Mouse (Mus musculus): ENCODE data around the gene Mlst8.
"Not testable (repeated sequence)": the region's sequence is repeated elsewhere in the genome, so short reads cannot be mapped to it uniquely, and the experiment has no call there.

Mlst8 gene

DNA sequence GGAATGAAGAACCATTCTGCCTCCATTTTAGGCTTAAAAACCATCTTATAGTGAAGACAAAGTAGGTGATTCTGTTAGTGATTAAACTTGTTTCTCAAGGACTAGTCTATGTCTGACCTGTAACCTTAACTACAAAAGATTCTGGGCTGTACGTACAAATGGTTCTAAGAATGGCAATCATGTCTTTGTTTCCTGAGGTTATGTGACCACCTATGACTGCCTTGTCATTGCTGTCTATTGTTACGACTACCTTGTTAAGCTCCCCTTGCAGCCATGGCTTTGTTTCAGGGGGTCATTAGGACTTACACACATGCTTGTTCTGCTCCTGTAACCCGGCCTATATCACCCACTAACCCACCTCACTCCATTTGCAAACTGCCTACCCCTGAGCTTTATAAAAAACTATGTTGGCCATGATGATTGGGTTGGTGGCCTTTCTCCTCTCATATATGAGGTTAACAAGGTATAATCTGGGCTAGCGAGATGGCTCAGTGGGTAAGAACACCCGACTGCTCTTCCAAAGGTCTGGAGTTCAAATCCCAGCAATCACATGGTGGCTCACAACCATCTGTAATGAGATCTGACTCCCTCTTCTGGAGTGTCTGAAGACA lies 10.1 kb downstream of the Mlst8 start:
- no peak for DNase-seq

DNA sequence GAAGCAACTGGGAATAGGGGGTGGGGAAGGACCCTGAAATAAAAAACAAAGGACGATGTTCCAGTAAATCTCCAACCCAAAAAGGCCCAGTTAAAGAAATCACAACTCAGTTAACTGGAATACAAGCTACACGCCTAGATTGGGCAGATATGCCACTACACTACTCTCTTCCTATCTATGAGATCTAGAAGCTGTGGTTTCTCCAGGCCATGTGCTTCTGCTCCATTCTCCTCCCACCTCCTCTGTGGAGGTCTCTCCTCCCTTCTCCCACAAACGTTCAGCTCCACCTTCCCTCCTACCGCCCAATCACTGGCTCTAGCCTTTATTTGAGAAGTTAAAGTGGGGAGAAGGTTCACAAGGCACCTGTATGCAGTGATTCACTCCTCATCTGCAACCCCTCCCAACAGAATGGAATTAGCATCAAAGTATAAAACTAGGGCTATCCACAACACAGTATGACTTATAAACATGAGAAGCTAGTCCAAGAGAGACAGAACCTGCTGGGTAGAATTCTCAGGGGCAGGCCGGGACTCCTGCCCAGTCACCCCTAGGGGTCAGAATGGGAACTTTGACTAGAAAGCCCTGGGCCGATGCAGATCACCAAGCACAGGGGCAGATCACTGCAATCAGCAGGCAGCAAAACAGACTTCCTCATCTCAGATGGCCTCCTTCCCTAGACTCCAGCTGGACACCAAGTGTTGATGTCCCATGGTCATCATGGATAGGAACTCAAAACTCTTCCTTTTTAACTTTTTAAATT lies 15.3 kb downstream of the Mlst8 start:
- DNase-seq, result no peak

DNA sequence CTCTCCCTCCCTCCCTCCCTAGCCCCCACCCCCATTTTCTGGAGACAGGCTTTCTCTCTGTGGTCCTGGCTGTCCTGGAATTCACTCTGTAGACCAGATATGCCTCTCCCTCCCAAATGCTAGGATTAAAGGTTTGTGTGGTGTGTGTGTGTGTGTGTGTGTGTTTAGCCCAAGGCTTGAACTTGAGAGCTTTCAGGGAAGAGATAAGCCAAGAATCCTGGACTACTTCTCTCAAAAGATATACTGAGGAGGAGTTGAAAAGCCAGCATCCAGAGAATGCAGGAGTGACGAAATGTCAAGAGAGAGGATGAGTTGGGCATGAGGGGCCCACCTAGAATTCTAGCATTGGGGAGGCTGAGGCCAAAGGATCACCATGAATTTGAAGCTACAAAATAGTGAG lies 15.9 kb downstream of the Mlst8 start:
- no peak for DNase-seq

DNA sequence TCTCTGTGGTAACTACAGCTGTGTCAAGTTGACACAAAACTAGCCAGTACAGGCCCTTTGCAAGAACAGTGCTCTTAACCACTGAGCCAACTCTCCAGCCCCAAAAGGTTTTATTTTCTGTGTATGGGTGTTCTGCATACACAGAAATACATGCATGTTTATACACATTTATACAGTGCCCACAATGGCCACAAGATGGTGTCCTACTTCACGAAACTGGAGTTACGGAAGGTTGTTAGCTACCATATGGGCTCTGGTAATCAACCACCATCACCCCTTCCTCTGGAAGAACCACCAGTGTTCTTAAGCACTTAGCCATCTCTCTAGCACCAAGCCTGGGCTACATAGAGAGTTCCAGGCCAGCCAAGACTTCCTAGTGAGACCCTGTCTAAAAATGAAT lies 17.3 kb downstream of the Mlst8 start:
- no peak for DNase-seq

DNA sequence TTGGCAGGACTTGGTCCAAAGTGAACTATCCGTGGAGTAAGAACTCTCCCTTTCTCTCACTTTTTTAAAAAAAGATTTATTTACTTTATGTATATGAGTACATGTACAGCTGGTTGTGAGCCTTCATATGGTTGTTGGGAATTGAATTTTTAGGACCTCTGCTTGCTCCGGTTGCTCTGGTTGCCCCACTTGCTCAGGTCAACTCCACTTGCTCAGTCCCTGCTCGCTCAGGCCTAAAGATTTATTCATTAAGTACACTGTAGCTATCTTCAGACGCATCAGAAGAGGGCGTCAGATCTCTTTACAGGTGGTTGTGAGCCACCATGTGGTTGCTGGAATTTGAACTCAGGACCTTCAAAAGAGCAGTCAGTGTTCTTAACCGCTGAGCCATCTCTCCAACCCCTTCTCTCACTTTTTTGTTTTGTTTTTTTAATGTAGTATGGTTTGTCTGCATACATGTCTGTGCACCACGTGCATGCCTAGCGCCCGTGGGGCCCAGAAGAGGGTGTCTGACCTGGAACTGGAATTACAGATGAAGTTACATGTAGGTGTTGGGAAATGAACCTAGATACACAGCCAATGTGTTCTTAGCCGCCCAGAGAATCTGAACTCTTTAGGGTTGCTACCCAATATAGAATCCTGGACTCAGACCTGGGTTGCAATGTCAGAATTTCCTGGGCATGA lies 23.2 kb downstream of the Mlst8 start:
- not testable (repeated sequence) for DNase-seq

DNA sequence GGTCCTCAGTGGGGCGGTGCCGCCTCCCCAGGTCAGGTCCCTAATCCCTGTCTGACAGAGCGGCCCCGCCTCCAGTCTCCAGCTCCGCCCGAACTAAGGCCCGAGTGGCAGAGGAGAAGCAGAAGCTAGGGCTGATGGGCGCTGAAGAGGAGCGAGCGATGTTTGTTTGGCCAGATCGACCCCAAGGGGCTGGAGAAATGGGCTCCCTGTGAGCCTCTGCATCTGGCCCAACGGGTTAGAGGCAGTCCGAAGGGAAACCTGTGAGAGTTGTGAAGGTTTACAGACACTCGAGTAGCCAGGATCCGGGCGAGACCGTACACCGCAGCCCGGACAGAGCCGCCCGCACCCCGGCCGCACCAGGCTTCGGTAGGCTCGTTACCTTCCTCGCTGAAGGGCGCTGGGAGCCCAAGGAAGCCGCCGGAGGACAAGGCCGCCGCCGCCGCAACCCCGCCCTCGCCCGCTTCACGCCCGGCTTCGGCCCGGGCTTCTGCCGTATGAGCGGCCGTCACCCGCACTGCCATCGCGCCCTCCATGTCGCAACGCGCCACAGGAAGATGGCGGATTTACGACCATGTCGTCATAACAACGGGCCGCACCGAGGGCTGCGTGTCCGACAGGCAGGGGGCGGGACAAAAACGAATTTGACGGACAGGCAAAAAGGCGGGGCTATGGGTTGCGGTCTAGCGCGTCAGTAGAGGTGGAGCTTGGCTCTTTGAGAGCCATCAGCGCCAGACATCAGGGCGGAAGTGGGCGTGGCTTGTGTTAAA lies 23.9 kb downstream of the Mlst8 start:
- peak; percentile 99 for DNase-seq

DNA sequence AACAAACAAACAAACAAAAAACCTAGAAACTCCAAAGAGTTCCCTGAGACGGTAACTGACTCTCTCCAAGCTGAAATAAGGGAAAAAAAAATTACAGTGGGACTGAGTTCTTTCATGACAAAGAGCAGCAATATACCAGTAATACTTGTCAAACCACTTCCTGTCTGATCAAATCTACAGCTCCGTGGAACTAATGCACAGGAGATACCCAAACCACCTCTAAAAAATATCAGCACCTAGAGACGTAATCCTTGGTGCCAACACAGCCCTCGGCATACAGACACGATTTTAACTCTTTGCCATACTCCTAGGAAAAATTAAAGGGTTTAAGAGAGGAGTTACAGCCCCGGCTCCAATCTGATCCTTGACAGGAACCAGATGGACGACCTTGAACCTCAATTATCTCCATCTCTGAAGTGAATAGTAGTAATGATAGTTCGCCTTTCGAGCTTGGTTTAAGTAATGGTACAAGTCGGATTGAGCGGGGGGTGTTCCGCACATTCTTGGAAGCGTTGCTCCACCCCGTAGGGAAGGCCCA lies 24.6 kb downstream of the Mlst8 start:
- DNase-seq, result no peak

DNA sequence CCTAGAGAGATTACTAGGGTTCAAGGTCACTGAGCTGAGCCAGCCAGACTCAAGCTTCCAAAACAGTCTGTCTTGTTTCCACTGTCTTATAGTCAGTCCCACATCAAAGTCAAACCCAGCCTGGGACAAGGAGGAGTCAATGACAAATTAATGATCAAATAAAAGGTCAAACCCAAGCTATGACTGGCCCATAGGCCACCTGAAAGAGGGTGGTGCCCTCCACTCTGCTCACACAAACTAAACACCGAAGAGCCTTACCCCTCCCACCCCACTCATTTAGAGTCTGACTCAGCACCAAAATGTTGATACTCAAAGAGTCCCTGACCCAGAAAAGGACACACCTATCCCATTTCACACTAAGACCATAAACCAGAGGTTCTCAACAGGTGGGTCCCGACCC lies 25.5 kb downstream of the Mlst8 start:
- DNase-seq, result no peak

DNA sequence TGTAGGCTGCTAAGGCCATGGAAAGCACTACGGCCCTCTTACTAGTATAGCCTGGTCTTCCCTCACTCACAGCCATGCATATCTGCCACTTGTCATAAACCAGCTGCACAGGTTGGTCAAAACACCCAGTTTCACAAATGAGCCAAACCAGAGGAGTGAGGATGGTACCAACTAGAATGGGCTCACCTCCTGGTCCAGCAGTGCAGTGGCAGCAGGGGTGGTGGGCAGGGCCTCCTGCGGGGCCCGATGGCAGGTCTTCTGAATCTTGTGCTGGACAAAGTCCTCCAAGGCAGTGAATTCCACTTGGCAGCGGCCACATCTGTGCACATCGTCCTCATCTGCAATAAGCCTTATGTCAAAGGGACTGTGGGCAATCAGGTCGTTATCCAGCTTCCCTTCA lies 27.7 kb downstream of the Mlst8 start:
- no peak for DNase-seq

DNA sequence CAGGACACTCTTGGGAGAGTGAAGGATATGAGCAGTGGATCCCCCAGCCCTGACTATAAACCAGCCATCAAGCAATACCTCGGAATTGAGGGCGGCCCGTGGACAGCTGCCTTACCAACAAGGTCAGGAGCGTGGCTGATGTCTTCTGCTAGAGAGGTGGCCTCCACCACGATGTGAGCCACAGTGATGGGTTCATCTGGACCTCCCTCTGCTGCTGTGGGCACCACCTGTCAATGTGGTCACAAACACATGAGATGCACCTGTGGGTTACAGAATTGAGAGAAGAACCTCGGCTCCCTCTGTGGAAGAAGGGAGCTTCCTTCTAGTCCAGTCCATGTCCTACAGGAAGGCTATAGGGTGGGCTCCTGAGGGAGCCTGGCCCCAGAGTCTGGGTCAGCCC lies 29.4 kb downstream of the Mlst8 start:
- DNase-seq, result no peak

DNA sequence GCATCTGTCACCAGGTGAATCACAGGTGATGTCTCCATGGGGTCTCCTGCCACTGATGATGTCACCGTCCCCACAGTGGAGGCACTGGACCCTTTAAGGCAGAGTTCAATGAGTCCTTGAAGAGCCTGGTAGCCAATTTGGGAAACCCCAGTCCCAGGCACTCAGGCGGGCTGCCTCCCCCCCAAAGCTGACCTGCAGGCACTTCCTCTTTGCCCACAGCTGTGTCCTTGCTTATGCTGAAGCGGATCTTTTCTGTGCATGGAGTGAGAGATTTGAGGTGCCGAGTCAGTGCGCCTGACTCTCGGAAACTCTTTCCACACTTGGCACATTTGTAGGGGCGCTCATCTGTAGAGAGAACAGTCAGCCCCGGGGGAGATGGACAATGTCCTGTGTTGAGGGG lies 32.3 kb downstream of the Mlst8 start:
- DNase-seq, result no peak

DNA sequence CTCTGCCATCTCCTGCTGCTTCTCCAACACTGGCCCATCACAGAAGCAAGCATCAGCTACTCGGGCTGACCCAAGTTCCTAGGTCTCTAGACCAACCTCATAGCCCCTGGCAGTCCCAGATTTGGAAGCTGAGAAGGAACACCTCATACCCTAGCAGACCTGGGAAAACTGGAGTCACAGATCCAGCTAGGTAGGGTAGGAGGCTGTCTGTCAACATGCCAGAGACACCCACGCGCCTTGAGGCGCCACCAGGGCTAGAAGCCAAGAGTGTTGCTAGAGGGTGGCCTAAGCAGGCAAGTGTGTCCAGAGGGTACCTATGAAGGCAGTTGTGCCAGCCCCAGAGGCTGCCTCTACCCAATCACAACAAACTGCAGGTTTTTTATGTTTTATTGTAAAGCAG lies 35.5 kb downstream of the Mlst8 start:
- DNase-seq, result peak; percentile 51

DNA sequence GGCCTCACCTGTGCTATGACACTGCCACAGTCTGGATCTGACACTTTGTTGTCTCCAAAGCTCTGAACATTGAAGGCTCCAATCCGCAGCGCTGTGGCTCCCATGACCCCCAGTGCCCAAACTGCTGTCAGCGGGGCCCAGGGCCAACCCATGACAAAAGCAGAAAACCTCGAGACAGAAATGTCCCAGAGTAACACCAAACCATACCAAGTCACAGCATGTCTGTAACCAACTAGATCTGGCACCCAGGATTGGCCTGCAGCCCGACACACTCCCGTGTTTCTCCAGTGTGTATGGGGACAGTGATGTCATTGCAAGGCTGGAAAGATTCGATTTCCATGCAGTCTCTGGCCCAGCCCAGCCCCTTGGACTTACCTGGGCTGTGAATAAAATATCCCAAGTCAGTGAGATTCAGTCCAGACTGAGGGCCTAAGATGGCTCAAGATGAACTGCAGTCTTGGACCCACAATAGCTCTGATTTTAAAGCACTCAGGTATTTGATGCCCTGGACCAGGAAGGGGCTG lies 36.2 kb downstream of the Mlst8 start, which contains the start of gene Dnase1l2:
Gene Dnase1l2, minus strand, starts transcription at position 474 of the 524 bp plus-strand sequence.
- DNase-seq, result no peak

DNA sequence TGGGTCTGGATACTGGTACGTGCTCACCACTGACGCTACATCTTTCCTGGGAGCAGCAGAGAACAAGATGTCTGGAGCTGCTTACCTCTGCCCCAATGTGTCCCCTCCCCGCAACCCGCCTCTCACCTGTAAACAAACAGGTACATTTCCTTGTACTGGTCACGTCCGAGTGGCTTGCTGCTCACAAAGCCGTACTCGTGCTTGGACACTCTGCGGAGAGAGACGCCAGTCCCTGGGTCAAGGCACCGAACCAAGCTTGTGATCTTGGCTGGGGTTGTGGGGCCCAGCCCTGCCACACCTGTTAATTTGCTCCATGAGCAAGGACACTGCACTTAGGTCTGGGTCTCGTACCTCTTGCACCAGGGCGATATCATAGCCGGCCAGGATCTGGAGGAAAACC lies 36.8 kb downstream of the Mlst8 start:
- no peak for DNase-seq

DNA sequence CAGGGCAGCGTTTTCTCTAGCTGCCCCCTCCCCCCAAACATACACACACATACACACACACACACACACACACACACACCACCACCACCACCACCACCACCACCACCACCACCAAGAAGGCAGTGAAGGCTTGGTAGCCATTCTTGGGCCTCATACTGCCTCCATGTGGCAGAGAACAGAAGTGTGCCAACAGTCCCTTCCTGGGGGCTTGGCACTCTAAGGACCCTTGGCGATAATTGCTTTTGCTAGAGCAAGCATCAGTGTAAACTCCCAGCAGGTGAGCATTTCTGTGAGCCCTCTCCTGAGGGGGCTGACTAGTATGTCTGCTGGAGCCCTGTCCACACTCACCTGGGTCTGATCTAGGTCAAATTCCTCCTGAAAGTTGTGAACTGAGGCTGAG lies 37.7 kb downstream of the Mlst8 start:
- no peak for DNase-seq

DNA sequence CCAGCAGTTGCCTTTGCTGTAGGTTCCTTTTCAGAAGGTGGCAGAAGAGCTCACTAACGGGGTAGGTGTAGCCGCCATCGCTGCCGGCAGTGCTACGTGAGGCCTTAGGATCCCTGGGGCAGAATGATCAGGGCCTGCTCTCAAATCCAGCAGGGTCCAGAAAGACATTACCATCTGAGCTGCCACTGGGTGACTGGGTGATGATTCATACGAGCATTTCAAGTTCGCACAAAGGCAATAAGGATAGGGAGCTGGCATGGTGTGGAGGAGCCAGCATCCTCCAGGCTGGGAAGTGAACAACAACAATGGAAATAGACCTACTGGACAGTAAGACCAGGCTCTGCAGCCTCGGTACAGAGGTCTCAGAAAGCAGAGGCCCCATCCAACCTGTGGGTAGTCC lies 38.5 kb downstream of the Mlst8 start:
- no peak for DNase-seq

DNA sequence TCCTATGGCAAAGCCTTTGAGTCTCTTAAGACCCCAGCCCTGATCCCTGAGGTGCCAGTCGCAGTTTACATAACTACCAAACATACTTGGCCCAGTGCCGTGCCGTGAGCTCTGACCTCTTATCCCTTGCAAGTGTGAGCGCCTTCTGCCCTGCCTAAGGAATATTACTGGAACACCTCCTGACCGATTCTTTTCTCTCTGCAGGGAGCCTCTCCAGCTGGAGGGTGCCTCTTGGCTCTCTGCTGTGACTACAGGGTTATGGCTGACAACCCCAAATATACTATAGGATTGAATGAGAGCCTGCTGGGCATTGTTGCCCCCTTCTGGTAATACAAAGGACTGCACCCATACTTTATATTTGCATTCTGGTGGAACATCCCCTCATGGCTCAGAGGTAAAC lies 41.9 kb downstream of the Mlst8 start:
- DNase-seq, result no peak

DNA sequence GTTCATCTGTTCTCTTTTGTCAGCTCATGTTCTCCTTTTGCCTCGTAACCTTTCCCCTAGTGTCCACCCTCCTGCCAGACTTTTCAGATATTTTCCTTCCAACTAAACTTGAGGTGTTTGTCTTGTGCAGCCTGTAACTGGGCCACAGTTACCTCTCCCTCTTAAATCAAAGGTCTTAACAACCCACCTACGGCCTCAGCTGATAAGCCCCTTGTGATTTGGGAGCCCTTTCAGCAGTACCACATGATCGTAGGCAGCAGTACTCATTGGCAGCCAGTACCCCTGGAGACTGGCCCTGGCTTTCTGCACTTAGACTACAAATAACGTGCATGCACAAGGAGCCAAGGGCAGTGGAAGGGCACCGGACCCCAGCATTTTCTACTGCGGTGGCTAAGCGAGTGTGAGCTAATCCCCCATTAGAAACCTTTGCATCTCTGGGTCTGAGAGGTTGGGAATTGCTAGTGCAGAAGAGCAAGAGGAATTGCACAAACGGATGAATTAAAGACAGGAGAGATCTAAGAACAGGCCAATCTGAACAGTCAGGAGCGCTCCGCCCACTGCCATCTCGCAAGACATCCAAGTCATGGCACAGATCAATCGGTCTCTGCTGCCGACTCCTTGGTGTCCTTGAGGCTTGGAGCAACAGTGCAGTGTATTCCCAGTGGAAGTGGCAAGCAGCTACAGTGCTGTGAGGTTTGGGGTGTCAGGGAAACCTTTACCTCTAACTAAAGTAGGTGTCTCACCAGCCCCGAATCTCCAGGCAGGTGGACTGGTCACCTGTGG lies 49.5 kb downstream of the Mlst8 start:
- no peak for DNase-seq

DNA sequence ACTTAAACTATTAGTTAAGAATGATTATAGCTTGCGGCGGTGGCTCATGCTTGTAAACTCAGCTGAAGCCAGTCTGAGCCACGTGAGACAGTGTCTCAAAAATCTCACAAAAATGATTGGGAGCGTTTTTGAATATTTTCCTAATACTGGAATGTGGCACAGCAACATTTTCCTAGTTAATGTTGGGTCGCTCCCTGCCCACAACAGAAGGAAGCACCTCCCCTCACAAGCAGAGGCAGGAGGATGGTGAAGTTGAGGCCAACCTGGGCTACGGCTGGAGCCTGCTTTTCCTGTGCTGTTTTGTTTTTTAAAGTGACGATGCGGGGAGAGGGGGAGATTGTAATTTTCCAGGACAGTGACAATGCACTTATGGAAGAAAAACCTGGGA lies 51.7 kb downstream of the Mlst8 start:
- DNase-seq, result no peak

DNA sequence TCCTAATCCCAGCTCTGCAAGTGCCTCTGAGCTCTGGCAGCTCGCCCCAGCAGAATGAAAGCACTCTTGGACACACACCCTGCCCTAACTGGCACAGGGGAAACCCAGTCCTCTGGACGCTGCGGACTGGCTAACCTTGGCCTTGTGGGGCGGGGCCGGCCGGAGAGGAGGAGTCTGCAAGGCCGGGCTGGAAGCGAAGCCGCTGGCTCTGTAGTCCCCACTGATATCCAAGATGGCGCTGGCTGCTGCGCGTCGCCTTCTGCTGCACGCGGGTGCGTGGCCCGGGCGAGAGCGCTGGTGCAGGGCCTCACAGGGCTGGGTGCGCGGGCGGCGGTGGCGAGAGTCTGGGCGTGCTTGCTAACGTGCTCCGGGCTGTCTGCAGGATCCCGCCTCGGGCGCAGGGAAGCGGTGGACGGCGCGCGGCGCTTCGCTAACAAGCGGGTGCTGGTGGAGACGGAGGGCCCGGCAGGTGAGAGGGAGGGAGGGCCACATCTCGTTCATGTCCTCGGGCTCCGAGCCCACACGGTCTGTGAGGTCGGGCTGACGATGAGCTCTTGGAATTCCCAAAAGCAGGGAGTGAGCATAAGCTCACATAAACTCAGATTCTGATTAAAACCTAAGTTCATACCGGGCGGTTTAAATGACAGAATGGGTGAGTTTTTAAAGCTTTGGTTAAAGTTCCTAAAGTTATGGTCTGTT lies 52.3 kb downstream of the Mlst8 start, which contains the start of gene Eci1:
Gene Eci1, plus strand, starts transcription at position 171 of the 699 bp plus-strand sequence.
- DNase-seq, result peak; percentile 92

DNA sequence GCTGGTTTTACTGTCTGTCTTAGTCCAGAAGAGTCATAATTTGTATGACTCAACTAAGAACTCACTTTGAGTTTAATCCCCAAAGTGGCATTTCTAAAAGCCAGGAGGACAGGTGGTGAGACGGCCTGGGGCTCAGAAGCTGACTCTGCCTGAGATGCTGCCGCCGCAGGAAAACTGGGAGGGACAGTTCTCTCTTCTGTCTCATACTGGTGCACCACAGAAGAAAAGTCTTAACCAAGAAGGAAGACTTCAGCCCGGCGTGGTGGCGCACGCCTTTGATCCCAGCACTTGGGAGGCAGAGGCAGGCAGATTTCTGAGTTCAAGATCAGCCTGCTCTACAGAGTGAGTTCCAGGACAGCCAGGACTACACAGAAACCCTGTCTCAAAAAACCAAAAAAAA lies 53.0 kb downstream of the Mlst8 start:
- no peak for DNase-seq

Measured in right cerebral cortex, adult 18-20 months (tissue).